Mouse (Mus musculus) testis, adult 2 months (tissue): ENCODE data around the gene Omt2b. TPM values are rescaled to one million over a fixed set of nuclear protein-coding genes. Genes with fewer than 3 reads are reported as not detected.
A peak's percentile ranks its signal among the peaks of the same experiment; 100 is the strongest.

Experiments used
- H3K27ac ChIP-seq: fragments of 200-500 bp; 2 replicates; pipeline ENCODE4 v1.5.1; 2012; ENCODE audit warnings: low read depth, low read length; ENCODE audit not compliant: control insufficient read depth, insufficient read depth
- H3K27me3 ChIP-seq: fragments of 200-500 bp; 2 replicates; pipeline ENCODE4 v1.6.1; 2012; ENCODE audit warnings: mild to moderate bottlenecking, low read length, moderate library complexity; ENCODE audit not compliant: control insufficient read depth, insufficient read depth
- H3K36me3 ChIP-seq: fragments of 200-500 bp; 2 replicates; pipeline ENCODE4 v1.6.1; 2012; ENCODE audit warnings: mild to moderate bottlenecking, low read length; ENCODE audit not compliant: control insufficient read depth, insufficient read depth
- H3K4me1 ChIP-seq: fragments of 200-500 bp; 2 replicates; pipeline ENCODE4 v1.6.1; 2012; ENCODE audit warnings: low read length; ENCODE audit not compliant: control insufficient read depth, insufficient read depth
- H3K4me3 ChIP-seq: fragments of 200-500 bp; 2 replicates; pipeline ENCODE4 v1.5.1; 2012; ENCODE audit warnings: low read depth, mild to moderate bottlenecking, low read length, moderate library complexity, mixed read lengths; ENCODE audit not compliant: control insufficient read depth
- CTCF ChIP-seq: fragments of 200-500 bp; IDR thresholded peaks from 2 replicates; pipeline ENCODE4 v1.5.1; 2012; ENCODE audit warnings: low read depth, mild to moderate bottlenecking, inconsistent platforms, low read length, moderate library complexity; ENCODE audit not compliant: control insufficient read depth, insufficient read depth, insufficient replicate concordance
- POLR2A ChIP-seq: fragments of 200-500 bp; IDR thresholded peaks from 2 replicates; pipeline ENCODE4 v1.6.1; 2012; ENCODE audit warnings: low read depth, mild to moderate bottlenecking, inconsistent platforms, low read length, moderate library complexity; ENCODE audit not compliant: control insufficient read depth
- polyA plus RNA-seq: library from polyadenylated mRNA; depleted of rRNA; stranded (reverse); fragments of >200 nt; gene quantifications from 2 replicates; pipeline ENCODE4 v1.2.3, GENCODE M21; 2012

Gene Omt2b
- polyA plus RNA-seq, 1 experiment = not detected

- TF ChIP-seq POLR2A = no peak
- no peak for TF ChIP-seq CTCF
- H3K4me3 ChIP-seq = no peak overlapping the region
Observed at GRCm38 (mm10) chr9:78351504-78352220, 24.3 kb downstream of the Omt2b start.

GRCm38 (mm10) chr9:78354665-78355578 lies 27.5 kb downstream of the Omt2b start:
- Histone ChIP-seq H3K36me3 (no peaks in the 10 kb centered on the region), H3K4me1 (no peaks in the 10 kb centered on the region), H3K27me3 (no peaks in the 10 kb centered on the region), H3K27ac (no peak overlapping the region), H3K4me3 (no peak overlapping the region)
- TF ChIP-seq CTCF (no peak), POLR2A (no peak)

More at GRCm38 (mm10) chr9:78351504-78352220, 24.3 kb downstream of the Omt2b start:
- H3K4me1 ChIP-seq = no peaks in the 10 kb centered on the region
- H3K27ac ChIP-seq = no peak overlapping the region
- no peaks in the 10 kb centered on the region for H3K36me3 ChIP-seq
- H3K27me3 ChIP-seq = no peaks in the 10 kb centered on the region

- Histone ChIP-seq H3K27me3 (no peaks in the 10 kb centered on the region), H3K4me1 (no peaks in the 10 kb centered on the region), H3K4me3 (no peak within 1 kb of the TSS), H3K36me3 (no peaks in the 10 kb centered on the region), H3K27ac (no peak within 1 kb of the TSS)
- no peak for TF ChIP-seq POLR2A
- no peak for TF ChIP-seq CTCF
Observed at GRCm38 (mm10) chr9:78355611-78356010, 28.2 kb downstream of the Omt2b start, which contains the start of gene Gsta2. Gsta2 (minus strand) TSS chr9:78355788.

- TF ChIP-seq POLR2A = no peak
- peak; percentile 74; the same call in 1 of the 2 replicates for TF ChIP-seq CTCF
Observed at GRCm38 (mm10) chr9:78358053-78358452, 30.7 kb downstream of the Omt2b start.

GRCm38 (mm10) chr9:78359750-78360483 lies 32.5 kb downstream of the Omt2b start:
- H3K4me1 ChIP-seq = no peaks in the 10 kb centered on the region
- no peak for TF ChIP-seq CTCF
- no peak overlapping the region for H3K4me3 ChIP-seq
- H3K27me3 ChIP-seq = no peaks in the 10 kb centered on the region
- H3K27ac ChIP-seq = no peak overlapping the region
- H3K36me3 ChIP-seq = no peaks in the 10 kb centered on the region

More at GRCm38 (mm10) chr9:78358053-78358452, 30.7 kb downstream of the Omt2b start:
- Histone ChIP-seq H3K27me3 (no peaks in the 10 kb centered on the region), H3K36me3 (no peaks in the 10 kb centered on the region), H3K27ac (no peak overlapping the region), H3K4me3 (no peak overlapping the region), H3K4me1 (no peaks in the 10 kb centered on the region)

GRCm38 (mm10) chr9:78360484-78360872 lies 33.1 kb downstream of the Omt2b start:
- Histone ChIP-seq H3K36me3 (no peaks in the 10 kb centered on the region), H3K27me3 (no peaks in the 10 kb centered on the region), H3K4me1 (no peaks in the 10 kb centered on the region), H3K4me3 (no peak overlapping the region), H3K27ac (no peak overlapping the region)
- TF ChIP-seq POLR2A = no peak
- no peak for TF ChIP-seq CTCF

- H3K36me3 ChIP-seq = no peaks in the 10 kb centered on the region
- no peak overlapping the region for H3K4me3 ChIP-seq
- no peak for TF ChIP-seq POLR2A
- no peak for TF ChIP-seq CTCF
- H3K4me1 ChIP-seq = peaks cover 3% of the 10 kb centered on the region
- no peaks in the 10 kb centered on the region for H3K27me3 ChIP-seq
- H3K27ac ChIP-seq = no peak overlapping the region
Observed at GRCm38 (mm10) chr9:78363374-78363773, 36.0 kb downstream of the Omt2b start.
